Mouse (Mus musculus): ENCODE measurements around the gene 9430038I01Rik.

Gene 9430038I01Rik

GRCm38 (mm10) chr7:137366736-137367135 is 43.8 kb downstream of the 9430038I01Rik start:
- no peak for DNase-seq (ENCODE audit: low spot score in 2 of 2)

- no peak for DNase-seq (ENCODE audit: low spot score in 2 of 2)
Measured at GRCm38 (mm10) chr7:137365056-137365455, 45.5 kb downstream of the 9430038I01Rik start.

GRCm38 (mm10) chr7:137364571-137364970 is 46.0 kb downstream of the 9430038I01Rik start:
- no peak for DNase-seq (ENCODE audit: low spot score in 2 of 2)

GRCm38 (mm10) chr7:137346860-137347259 is 63.7 kb downstream of the 9430038I01Rik start:
- no peak for DNase-seq (ENCODE audit: low spot score in 2 of 2)

GRCm38 (mm10) chr7:137346068-137346467 is 64.5 kb downstream of the 9430038I01Rik start:
- DNase-seq (ENCODE audit: low spot score in 2 of 2) = no peak

GRCm38 (mm10) chr7:137333951-137334350 is 76.6 kb downstream of the 9430038I01Rik start:
- DNase-seq (ENCODE audit: low spot score in 2 of 2) = no peak
